Mouse (Mus musculus): ENCODE results near the gene Ppy. TPM values are rescaled to one million over a fixed set of nuclear protein-coding genes. Genes with fewer than 3 reads are reported as not detected.

Ppy gene
- polyA plus RNA-seq, 1 experiment from 2014 or later, result not detected

DNA sequence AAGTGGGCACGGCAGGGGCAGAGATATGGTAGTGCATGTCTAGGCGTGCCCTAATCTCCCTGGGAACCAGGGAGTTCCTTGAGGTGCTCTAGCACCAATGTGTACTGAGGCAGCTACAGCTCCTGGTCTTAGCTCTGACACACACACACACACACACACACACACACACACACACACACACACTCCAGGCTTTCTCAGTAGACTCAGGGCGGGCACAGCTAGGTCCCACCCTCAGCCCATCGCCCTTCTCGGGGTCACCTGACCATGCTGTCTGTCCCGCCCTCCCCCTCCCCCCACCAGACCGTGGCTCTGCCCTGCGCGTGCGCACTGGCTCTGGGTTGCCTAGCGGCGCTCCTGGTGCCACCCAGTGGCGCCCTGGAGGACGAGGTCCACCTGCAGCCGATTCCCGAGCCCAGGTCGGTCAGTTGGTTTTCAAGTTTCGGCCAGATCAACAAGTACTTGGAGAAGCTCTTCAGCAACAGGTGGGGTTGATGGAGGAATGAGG is 4.2 kb downstream of the Ppy start:
- Histone ChIP-seq H3K4me3 (ENCODE audit: low read length) (peak overlapping the region; percentile 11; the same call in 1 of the 2 replicates), H3K4me2 (replicated peaks; ENCODE audit: low read depth, low read length) (peak overlapping the region; percentile 43), H3K27ac (ENCODE audit: low read depth, low read length) (peak overlapping the region; percentile 14; the same call in 1 of the 2 replicates), H3K9ac (ENCODE audit: low read depth, low read length) (peak overlapping the region; percentile 23; the same call in 1 of the 2 replicates), H3K27me3 (ENCODE audit: control insufficient read depth, insufficient read depth, low read length) (peaks cover 3% of the 10 kb centered on the region; the same call in 1 of the 2 replicates), H3K9me3 (ENCODE audit: control insufficient read depth, low read length) (no peaks in the 10 kb centered on the region), H3K4me1 (ENCODE audit: control insufficient read depth, insufficient read depth, low read length) (peaks cover 10% of the 10 kb centered on the region; the same call in 1 of the 2 replicates), H3K36me3 (ENCODE audit: control insufficient read depth, insufficient read depth, low read length) (no peaks in the 10 kb centered on the region)
- 3% methylated on average over 18 of the region's 18 CpGs for WGBS
- peak; percentile 88 for ATAC-seq (ENCODE audit: low FRiP score, low TSS enrichment)

DNA sequence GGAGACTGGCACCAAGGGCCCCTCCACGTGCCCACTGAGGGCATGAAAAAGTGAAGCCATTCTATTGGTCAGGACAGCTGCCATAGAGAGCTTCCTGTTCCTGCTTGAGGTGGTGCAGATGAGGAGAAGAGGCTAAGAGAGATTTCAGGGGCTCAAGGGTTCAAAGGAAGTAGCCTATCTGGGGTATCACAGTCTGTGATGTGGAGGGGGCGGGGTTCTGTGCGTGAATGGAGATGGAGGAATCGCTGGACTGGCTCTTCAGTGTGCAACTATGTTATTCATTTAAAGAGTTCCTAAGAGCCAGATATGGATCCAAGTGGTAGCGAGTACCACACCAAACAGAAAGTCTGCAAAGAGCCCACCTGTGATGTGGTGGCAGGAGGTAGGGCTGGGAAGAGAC is 4.7 kb downstream of the Ppy start:
- 61% methylated on average over 5 of the region's 5 CpGs for WGBS
- Histone ChIP-seq H3K27ac (ENCODE audit: low read depth, low read length) (peak overlapping the region; percentile 14; the same call in 1 of the 2 replicates), H3K9ac (ENCODE audit: low read depth, low read length) (peak overlapping the region; percentile 23; the same call in 1 of the 2 replicates), H3K4me3 (ENCODE audit: low read length) (peak overlapping the region; percentile 11; the same call in 1 of the 2 replicates), H3K27me3 (ENCODE audit: control insufficient read depth, insufficient read depth, low read length) (peaks cover 3% of the 10 kb centered on the region; the same call in 1 of the 2 replicates), H3K9me3 (ENCODE audit: control insufficient read depth, low read length) (no peaks in the 10 kb centered on the region), H3K4me1 (ENCODE audit: control insufficient read depth, insufficient read depth, low read length) (peaks cover 8% of the 10 kb centered on the region; the same call in 1 of the 2 replicates), H3K36me3 (ENCODE audit: control insufficient read depth, insufficient read depth, low read length) (no peaks in the 10 kb centered on the region), H3K4me2 (replicated peaks; ENCODE audit: low read depth, low read length) (peak overlapping the region; percentile 43)
- peak; percentile 5; the same call in 1 of the 2 replicates for ATAC-seq (ENCODE audit: low FRiP score, low TSS enrichment)

DNA sequence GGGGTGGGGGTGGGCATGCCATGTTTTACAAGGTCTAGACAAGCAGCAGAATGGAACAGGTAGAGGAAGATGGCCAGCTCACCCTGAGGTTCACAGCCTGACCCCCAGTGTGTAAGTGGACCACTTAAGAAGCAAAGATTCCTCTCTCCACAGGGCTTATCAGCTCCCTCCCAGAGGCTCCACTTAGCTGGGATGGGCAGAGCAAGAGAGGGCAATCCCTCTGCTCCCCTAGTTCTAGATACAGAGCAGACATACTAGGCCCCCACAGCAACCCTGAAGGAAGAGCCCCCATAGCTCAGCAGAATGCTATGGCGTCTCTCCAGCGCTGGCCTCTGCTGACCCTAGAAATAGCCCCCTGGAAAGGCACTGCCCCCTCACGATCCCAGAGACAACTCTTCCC is 5.4 kb downstream of the Ppy start:
- Histone ChIP-seq H3K4me1 (ENCODE audit: control insufficient read depth, insufficient read depth, low read length) (peaks cover 8% of the 10 kb centered on the region; the same call in 1 of the 2 replicates), H3K36me3 (ENCODE audit: control insufficient read depth, insufficient read depth, low read length) (no peaks in the 10 kb centered on the region), H3K9me3 (ENCODE audit: control insufficient read depth, low read length) (no peaks in the 10 kb centered on the region), H3K9ac (ENCODE audit: low read depth, low read length) (no peak overlapping the region), H3K27ac (ENCODE audit: low read depth, low read length) (no peak overlapping the region), H3K27me3 (ENCODE audit: control insufficient read depth, insufficient read depth, low read length) (0 out of 2 replicates have a peak, but pooled peaks cover 3% of the 10 kb centered on the region), H3K4me2 (replicated peaks; ENCODE audit: low read depth, low read length) (no peak overlapping the region), H3K4me3 (ENCODE audit: low read length) (no peak overlapping the region)
- ATAC-seq (ENCODE audit: low FRiP score, low TSS enrichment), result no peak
- 55% methylated on average over 3 of the region's 3 CpGs for WGBS

DNA sequence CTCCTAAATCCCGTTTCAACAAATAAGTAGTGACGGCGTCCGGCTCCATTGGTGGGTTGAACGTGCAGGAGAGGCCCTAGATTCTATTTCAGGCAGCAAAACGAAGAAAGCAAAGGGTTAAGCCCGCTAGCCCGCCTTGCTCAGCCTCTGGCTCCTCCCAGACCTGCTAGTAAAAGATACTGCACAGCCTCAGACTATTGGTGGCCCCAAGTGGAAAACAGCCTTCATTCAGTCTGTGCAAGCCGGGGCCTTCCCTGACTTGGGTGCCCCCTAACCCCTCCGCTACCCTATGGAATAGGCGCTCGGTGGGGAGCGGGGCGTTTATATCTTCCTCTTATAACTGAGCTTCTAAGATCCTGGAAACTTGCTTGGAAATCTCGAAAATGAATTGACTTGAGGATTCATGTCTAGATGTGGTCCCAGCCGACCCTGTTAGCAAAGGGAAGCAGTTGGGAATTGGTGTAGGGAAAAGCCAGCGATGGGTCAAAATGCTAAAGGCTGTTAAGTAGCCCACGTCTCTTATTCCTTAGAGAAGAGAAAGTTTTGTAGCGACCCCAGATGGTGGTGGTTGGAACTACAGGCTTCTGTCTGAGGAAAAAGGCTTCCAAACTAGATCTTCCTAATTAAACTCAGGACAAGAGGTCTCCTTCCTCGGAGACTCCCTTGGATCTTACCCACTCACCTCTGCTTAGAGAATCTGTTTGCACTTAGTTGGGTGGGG is 11.9 kb downstream of the Ppy start:
- ATAC-seq (ENCODE audit: low FRiP score, low TSS enrichment), result peak; percentile 51
- peaks cover 15% of the 10 kb centered on the region; the same call in 1 of the 2 replicates for H3K4me1 ChIP-seq (ENCODE audit: control insufficient read depth, insufficient read depth, low read length)

DNA sequence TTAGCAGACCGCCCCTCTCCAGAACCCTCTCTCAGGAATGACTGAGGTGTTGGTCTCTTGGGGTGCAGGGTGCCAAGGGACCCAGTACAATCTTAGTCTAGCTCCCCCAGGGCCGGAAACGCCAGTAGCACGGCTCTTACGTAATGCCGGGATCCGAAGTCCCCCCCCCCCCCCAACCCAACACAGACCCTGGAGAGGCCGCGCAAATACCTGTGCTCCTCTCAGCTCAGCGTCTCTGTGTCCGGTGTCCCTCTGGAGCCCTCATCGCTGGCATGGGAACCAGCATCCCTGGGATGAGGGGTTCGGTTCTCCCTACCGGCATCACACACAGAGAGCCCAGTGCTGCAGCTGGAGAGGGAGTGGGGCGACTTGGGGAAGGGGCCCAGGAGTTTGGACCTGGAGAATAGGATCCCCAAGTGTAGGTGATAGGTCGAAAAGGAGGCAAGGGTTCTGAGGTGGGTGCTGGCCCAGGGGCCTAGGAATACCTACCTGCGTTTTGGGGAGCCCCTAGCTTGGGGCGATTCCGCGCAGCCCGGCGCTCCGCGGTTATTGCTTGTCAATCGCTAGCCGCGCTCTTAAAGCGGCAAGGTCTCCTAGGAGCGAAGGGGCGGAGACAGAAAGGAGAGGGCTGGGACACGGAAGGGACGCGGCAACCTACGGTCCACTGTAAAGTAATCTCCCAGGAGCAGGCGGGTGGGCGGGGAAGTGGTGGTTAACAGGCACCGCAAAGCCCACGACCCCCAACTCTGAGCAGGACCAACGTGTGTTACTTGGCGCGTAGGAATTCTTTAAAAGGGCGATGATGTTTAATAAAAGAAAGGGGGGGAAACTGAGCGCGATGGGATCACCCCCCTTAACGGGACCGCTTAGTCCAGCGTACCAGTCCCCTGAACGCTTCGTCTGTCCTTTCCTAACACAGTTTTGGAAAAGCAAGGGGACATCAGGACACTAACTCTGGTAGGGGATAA is 12.9 kb downstream of the Ppy start, which contains the start of gene Mpp2:
TSS of gene Mpp2 (minus strand) at position 585 of the 968 bp plus-strand sequence.
- Histone ChIP-seq H3K9ac (ENCODE audit: low read depth, low read length) (peak within 1 kb of the TSS; percentile 63), H3K27me3 (ENCODE audit: control insufficient read depth, insufficient read depth, low read length) (no peaks in the 10 kb centered on the region), H3K27ac (ENCODE audit: low read depth, low read length) (peak within 1 kb of the TSS; percentile 76), H3K36me3 (ENCODE audit: control insufficient read depth, insufficient read depth, low read length) (no peaks in the 10 kb centered on the region), H3K4me3 (ENCODE audit: low read length) (peak within 1 kb of the TSS; percentile 73), H3K4me2 (replicated peaks; ENCODE audit: low read depth, low read length) (peak within 1 kb of the TSS; percentile 94), H3K9me3 (ENCODE audit: control insufficient read depth, low read length) (no peaks in the 10 kb centered on the region), H3K4me1 (ENCODE audit: control insufficient read depth, insufficient read depth, low read length) (peaks cover 19% of the 10 kb centered on the region; the same call in 1 of the 2 replicates)
- under 1% methylated on average over 49 of the region's 49 CpGs for WGBS
- ATAC-seq (ENCODE audit: low FRiP score, low TSS enrichment), result peak; percentile 64

More for the DNA sequence above, 11.9 kb downstream of the Ppy start:
- Histone ChIP-seq H3K27ac (ENCODE audit: low read depth, low read length) (peak overlapping the region; percentile 76), H3K9ac (ENCODE audit: low read depth, low read length) (peak overlapping the region; percentile 51; the same call in 1 of the 2 replicates), H3K4me2 (replicated peaks; ENCODE audit: low read depth, low read length) (peak overlapping the region; percentile 94), H3K4me3 (ENCODE audit: low read length) (peak overlapping the region; percentile 73), H3K36me3 (ENCODE audit: control insufficient read depth, insufficient read depth, low read length) (no peaks in the 10 kb centered on the region), H3K9me3 (ENCODE audit: control insufficient read depth, low read length) (no peaks in the 10 kb centered on the region), H3K27me3 (ENCODE audit: control insufficient read depth, insufficient read depth, low read length) (no peaks in the 10 kb centered on the region)
- WGBS, result 1% methylated on average over 20 of the region's 20 CpGs

DNA sequence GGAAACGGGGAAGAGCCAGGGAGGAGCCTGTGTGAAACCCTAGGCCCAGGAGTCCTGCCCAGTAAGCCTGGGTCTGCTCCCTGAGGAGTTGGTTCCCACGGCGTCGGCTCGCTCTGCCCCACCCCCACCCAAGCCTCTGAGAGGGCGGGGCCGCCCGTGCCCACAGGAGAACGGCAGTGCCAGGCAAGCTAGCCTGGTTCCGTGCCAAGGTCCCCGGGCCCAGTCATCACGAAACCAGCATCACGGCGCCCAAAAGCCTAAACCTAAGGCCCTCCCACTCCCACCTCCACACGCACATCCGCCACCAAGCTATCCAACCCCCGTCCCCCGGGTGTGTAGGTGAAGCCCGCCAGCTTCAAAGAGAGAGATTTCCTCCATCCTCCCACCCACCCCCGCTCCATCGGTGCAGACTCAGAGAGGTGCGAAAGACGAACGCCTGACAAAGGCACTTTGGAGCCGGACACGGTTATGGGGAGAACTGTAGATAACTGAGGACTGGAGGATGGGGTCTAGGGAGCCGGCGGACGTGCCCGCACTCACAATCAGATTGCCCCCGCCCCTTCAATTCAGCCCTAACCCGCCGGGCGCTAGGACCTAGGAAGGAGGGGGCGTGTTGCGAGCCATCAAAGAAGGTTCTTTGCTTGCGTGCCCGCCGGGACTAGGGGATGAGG is 13.9 kb downstream of the Ppy start:
- peak; percentile 67 for ATAC-seq (ENCODE audit: low FRiP score, low TSS enrichment)
- H3K4me3 ChIP-seq (ENCODE audit: low read length), result peak overlapping the region; percentile 73
- H3K4me2 ChIP-seq (replicated peaks; ENCODE audit: low read depth, low read length), result peak overlapping the region; percentile 94
- H3K27me3 ChIP-seq (ENCODE audit: control insufficient read depth, insufficient read depth, low read length), result no peaks in the 10 kb centered on the region
- under 1% methylated on average over 39 of the region's 39 CpGs for WGBS
- peak overlapping the region; percentile 69 for H3K27ac ChIP-seq (ENCODE audit: low read depth, low read length)
- H3K4me1 ChIP-seq (ENCODE audit: control insufficient read depth, insufficient read depth, low read length), result peaks cover 19% of the 10 kb centered on the region; the same call in 1 of the 2 replicates
- H3K36me3 ChIP-seq (ENCODE audit: control insufficient read depth, insufficient read depth, low read length), result no peaks in the 10 kb centered on the region
- peak overlapping the region; percentile 63 for H3K9ac ChIP-seq (ENCODE audit: low read depth, low read length)
- no peaks in the 10 kb centered on the region for H3K9me3 ChIP-seq (ENCODE audit: control insufficient read depth, low read length)

DNA sequence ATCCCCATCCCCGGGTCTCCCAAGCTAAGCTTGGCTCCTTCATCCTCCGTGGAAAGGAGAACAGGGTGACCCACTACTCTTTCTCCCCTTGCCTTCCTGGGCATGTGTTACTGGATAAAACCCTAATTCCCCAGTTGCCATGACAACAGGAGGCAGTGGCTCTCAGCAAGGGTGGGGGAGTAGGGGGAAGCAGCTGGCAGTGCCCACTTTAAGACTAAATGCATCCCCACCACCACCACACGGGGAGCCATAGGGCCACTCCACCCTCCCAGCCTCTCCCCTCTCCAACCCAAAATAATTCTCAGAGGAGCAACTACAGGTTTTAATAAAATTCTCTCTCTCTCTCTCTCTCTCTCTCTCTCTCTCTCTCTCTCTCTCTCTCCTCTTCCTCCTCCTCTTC is 14.8 kb downstream of the Ppy start:
- Histone ChIP-seq H3K9me3 (ENCODE audit: control insufficient read depth, low read length) (no peaks in the 10 kb centered on the region), H3K27ac (ENCODE audit: low read depth, low read length) (peak overlapping the region; percentile 69; the same call in 1 of the 2 replicates), H3K9ac (ENCODE audit: low read depth, low read length) (no peak overlapping the region), H3K36me3 (ENCODE audit: control insufficient read depth, insufficient read depth, low read length) (no peaks in the 10 kb centered on the region), H3K27me3 (ENCODE audit: control insufficient read depth, insufficient read depth, low read length) (no peaks in the 10 kb centered on the region), H3K4me1 (ENCODE audit: control insufficient read depth, insufficient read depth, low read length) (peaks cover 19% of the 10 kb centered on the region; the same call in 1 of the 2 replicates), H3K4me3 (ENCODE audit: low read length) (peak overlapping the region; percentile 73), H3K4me2 (replicated peaks; ENCODE audit: low read depth, low read length) (peak overlapping the region; percentile 94)
- ATAC-seq (ENCODE audit: low FRiP score, low TSS enrichment), result no peak
- WGBS, result 20% methylated on average over 3 of the region's 3 CpGs

DNA sequence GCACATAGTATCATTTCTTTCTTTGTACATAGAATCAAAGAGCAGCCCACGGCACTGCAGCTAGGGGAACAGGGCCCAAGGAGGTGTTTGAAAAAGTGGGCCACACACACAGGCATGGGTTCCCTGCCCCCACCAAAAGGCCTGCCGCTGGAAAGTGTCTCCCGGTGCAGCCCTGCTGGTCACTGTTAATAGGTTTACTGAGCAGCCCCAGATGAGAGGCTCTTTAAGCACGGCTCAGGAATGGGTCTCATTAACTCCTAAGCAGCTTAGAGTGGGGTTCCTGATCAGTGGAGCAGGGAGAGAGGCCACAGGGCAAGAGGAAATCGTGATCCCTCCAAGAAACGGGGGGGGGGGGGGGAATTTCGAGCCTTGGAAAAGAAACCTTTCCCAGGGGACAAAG is 17.0 kb downstream of the Ppy start:
- 34% methylated on average over 7 of the region's 7 CpGs for WGBS
- H3K9me3 ChIP-seq (ENCODE audit: control insufficient read depth, low read length), result no peaks in the 10 kb centered on the region
- H3K4me1 ChIP-seq (ENCODE audit: control insufficient read depth, insufficient read depth, low read length), result peaks cover 18% of the 10 kb centered on the region; the same call in 1 of the 2 replicates
- H3K27ac ChIP-seq (ENCODE audit: low read depth, low read length), result peak overlapping the region; percentile 69
- no peaks in the 10 kb centered on the region for H3K27me3 ChIP-seq (ENCODE audit: control insufficient read depth, insufficient read depth, low read length)
- no peaks in the 10 kb centered on the region for H3K36me3 ChIP-seq (ENCODE audit: control insufficient read depth, insufficient read depth, low read length)
- H3K9ac ChIP-seq (ENCODE audit: low read depth, low read length), result no peak overlapping the region
- 0 out of 2 replicates have a peak overlapping the region, but pooled peaks have one; percentile 10 for H3K4me2 ChIP-seq (replicated peaks; ENCODE audit: low read depth, low read length)
- ATAC-seq (ENCODE audit: low FRiP score, low TSS enrichment), result peak; percentile 33; the same call in 1 of the 2 replicates
- no peak overlapping the region for H3K4me3 ChIP-seq (ENCODE audit: low read length)
